Mouse (Mus musculus) urinary bladder, postnatal 36 days (tissue): ENCODE results near the gene Fads6.

Source experiments
- DNase-seq, 2 experiments: peaks; one replicate each; pipeline ENCODE4 v3.0.0; 2022; ENCODE audit warnings: low spot score in 2 of 2, mixed read lengths in 1 of 2

Fads6 gene

GRCm38 (mm10) chr11:115257775-115258510 lies 39.5 kb downstream of the Fads6 start:
- DNase-seq, result no peak

GRCm38 (mm10) chr11:115251258-115251657 lies 46.2 kb downstream of the Fads6 start:
- DNase-seq, result no peak

GRCm38 (mm10) chr11:115250405-115251090 lies 46.9 kb downstream of the Fads6 start:
- no peak for DNase-seq

- no peak for DNase-seq
Observed at GRCm38 (mm10) chr11:115249721-115250404, 47.6 kb downstream of the Fads6 start.

- no peak for DNase-seq
Observed at GRCm38 (mm10) chr11:115247945-115248344, 49.5 kb downstream of the Fads6 start.

- no peak for DNase-seq
Observed at GRCm38 (mm10) chr11:115247240-115247639, 50.2 kb downstream of the Fads6 start.

GRCm38 (mm10) chr11:115246386-115246785 lies 51.1 kb downstream of the Fads6 start:
- no peak for DNase-seq

GRCm38 (mm10) chr11:115244840-115245239 lies 52.6 kb downstream of the Fads6 start:
- DNase-seq, result no peak

GRCm38 (mm10) chr11:115243783-115244182 lies 53.7 kb downstream of the Fads6 start:
- no peak for DNase-seq

- no peak for DNase-seq
Observed at GRCm38 (mm10) chr11:115242746-115243145, 54.7 kb downstream of the Fads6 start.

- DNase-seq, result no peak
Observed at GRCm38 (mm10) chr11:115241402-115241801, 56.1 kb downstream of the Fads6 start.

- DNase-seq, result no peak
Observed at GRCm38 (mm10) chr11:115236570-115236969, 60.9 kb downstream of the Fads6 start.

- no peak for DNase-seq
Observed at GRCm38 (mm10) chr11:115234320-115235044, 63.0 kb downstream of the Fads6 start.

GRCm38 (mm10) chr11:115233526-115234290 lies 63.8 kb downstream of the Fads6 start:
- DNase-seq, result no peak

- DNase-seq, result no peak
Observed at GRCm38 (mm10) chr11:115232889-115233288, 64.6 kb downstream of the Fads6 start.

- no peak for DNase-seq
Observed at GRCm38 (mm10) chr11:115231924-115232323, 65.5 kb downstream of the Fads6 start.

GRCm38 (mm10) chr11:115231168-115231915 lies 66.1 kb downstream of the Fads6 start:
- no peak for DNase-seq
